In genomic region chr1:127262170-127262837, GRCm38 (mm10) we compare ENCODE assay signal across 11 mouse cellular contexts. TPM values are rescaled to one million over a fixed set of nuclear protein-coding genes. Genes with fewer than 3 reads are reported as not detected.
DNase-seq lines count a peak whose midpoint lies in the region; ATAC-seq and TF ChIP-seq lines count a peak whose summit lies in the region.
"Had no signal": no experiment of that assay in that cellular context is flagged by ENCODE, and none has a peak within 500 bp of the region (broad histone marks: within the 10 kb centered on the region; RNA-seq: fewer than 3 reads in every experiment).

No protein-coding gene starts in this region.

- no peak overlapping the region for H3K4me2 ChIP-seq in heart, postnatal 0 days (ENCODE audit: low read depth, low read length)
- H3K4me2 ChIP-seq in kidney, embryonic 15.5 days = 0 out of 2 replicates have a peak overlapping the region, but pooled peaks have one; percentile 6
- no peak overlapping the region for H3K4me2 ChIP-seq in midbrain, embryonic 16.5 days (ENCODE audit: low read length)
- H3K4me2 ChIP-seq: embryonic facial prominence, embryonic 12.5 days had no signal

- H3K36me3 ChIP-seq in heart, postnatal 0 days (replicated peaks; ENCODE audit: control insufficient read depth, insufficient read depth, low read length) = no peaks in the 10 kb centered on the region
- H3K36me3 ChIP-seq in kidney, embryonic 15.5 days = no peaks in the 10 kb centered on the region
- H3K36me3 ChIP-seq in midbrain, embryonic 16.5 days (ENCODE audit: control insufficient read depth, insufficient read depth, low read length) = no peaks in the 10 kb centered on the region
- H3K36me3 ChIP-seq: embryonic facial prominence, embryonic 12.5 days had no signal

- H3K27me3 ChIP-seq in heart, postnatal 0 days (ENCODE audit: control insufficient read depth, insufficient read depth, low read length) = no peaks in the 10 kb centered on the region
- no peaks in the 10 kb centered on the region for H3K27me3 ChIP-seq in kidney, embryonic 15.5 days
- H3K27me3 ChIP-seq in midbrain, embryonic 16.5 days (ENCODE audit: control insufficient read depth, insufficient read depth, low read depth, low read length) = no peaks in the 10 kb centered on the region
- H3K27me3 ChIP-seq: embryonic facial prominence, embryonic 12.5 days had no signal

- H3K4me3 ChIP-seq in heart, postnatal 0 days (ENCODE audit: low read depth, low read length) = no peak overlapping the region
- H3K4me3 ChIP-seq in kidney, embryonic 15.5 days (replicated peaks) = no peak overlapping the region
- H3K4me3 ChIP-seq in midbrain, embryonic 16.5 days (ENCODE audit: low read depth, low read length) = no peak overlapping the region
- H3K4me3 ChIP-seq: embryonic facial prominence, embryonic 12.5 days had no signal

- ATAC-seq in heart, postnatal 0 days (ENCODE audit: insufficient read depth, low read depth) = no peak
- no peak for ATAC-seq in kidney, embryonic 15.5 days (replicated peaks; ENCODE audit: low FRiP score)
- ATAC-seq in midbrain, embryonic 16.5 days = no peak
- ATAC-seq: intestine, embryonic 16.5 days had no signal

- H3K9me3 ChIP-seq in heart, postnatal 0 days (replicated peaks; ENCODE audit: control insufficient read depth, low read length) = no peaks in the 10 kb centered on the region
- no peaks in the 10 kb centered on the region for H3K9me3 ChIP-seq in kidney, embryonic 15.5 days (replicated peaks)
- no peaks in the 10 kb centered on the region for H3K9me3 ChIP-seq in midbrain, embryonic 16.5 days (replicated peaks; ENCODE audit: control insufficient read depth, low read length, poor library complexity, severe bottlenecking)
- H3K9me3 ChIP-seq: embryonic facial prominence, embryonic 12.5 days had no signal

- TF ChIP-seq CTCF in heart, postnatal 0 days (IDR thresholded peaks at IDR 0.05; ENCODE audit: low read depth) = peak; percentile 14; the same call in 1 of the 2 replicates

- peaks cover 11% of the 10 kb centered on the region; the same call in 1 of the 2 replicates for H3K4me1 ChIP-seq in heart, postnatal 0 days (ENCODE audit: control insufficient read depth, insufficient read depth)
- H3K4me1 ChIP-seq in kidney, embryonic 15.5 days = peaks cover 17% of the 10 kb centered on the region
- peaks cover 7% of the 10 kb centered on the region for H3K4me1 ChIP-seq in midbrain, embryonic 16.5 days (ENCODE audit: control insufficient read depth, insufficient read depth, low read length)
- H3K4me1 ChIP-seq: embryonic facial prominence, embryonic 12.5 days had no signal

- TF ChIP-seq EP300 in heart, postnatal 0 days (IDR thresholded peaks at IDR 0.05; ENCODE audit: low read depth) = no peak

- WGBS in heart, postnatal 0 days = 46% methylated on average over 13 of the region's 13 CpGs
- 84% methylated on average over 13 of the region's 13 CpGs for WGBS in kidney, embryonic 15.5 days
- 69% methylated on average over 13 of the region's 13 CpGs for whole genome bisulfite sequencing in midbrain, embryonic 16.5 days

- no peak for DNase-seq in heart, postnatal 0 days (ENCODE audit: low spot score)
- no peak for DNase-seq in heart, adult 18-20 months
- peak; percentile 22 to 39 for DNase-seq in cerebellum, postnatal 36 days
- DNase-seq in gastrocnemius, postnatal 10 days = no peak
- no peak for DNase-seq in adrenal gland, adult 8-10 months
- DNase-seq: adrenal gland, postnatal 36 days; liver had no signal

- H3K27ac ChIP-seq in heart, postnatal 0 days (ENCODE audit: low read depth) = peak overlapping the region; percentile 2; the same call in 1 of the 2 replicates
- H3K27ac ChIP-seq in kidney, embryonic 15.5 days = peak overlapping the region; percentile 60
- H3K27ac ChIP-seq in midbrain, embryonic 16.5 days (ENCODE audit: low read length) = peak overlapping the region; percentile 24; the same call in 1 of the 2 replicates
- H3K27ac ChIP-seq: embryonic facial prominence, embryonic 12.5 days had no signal

- no peak overlapping the region for H3K9ac ChIP-seq in heart, postnatal 0 days (replicated peaks; ENCODE audit: low read depth, low read length)
- no peak overlapping the region for H3K9ac ChIP-seq in kidney, embryonic 15.5 days
- no peak overlapping the region for H3K9ac ChIP-seq in midbrain, embryonic 16.5 days (ENCODE audit: low read depth, low read length)
- H3K9ac ChIP-seq: embryonic facial prominence, embryonic 12.5 days had no signal

RNA-seq across cellular contexts. Expression of gene Mgat5, which starts 57.5 kb away (rescaled TPM):
- 11.2 and 14.6 TPM in 2 replicates for total RNA-seq in heart, postnatal 0 days (2014; rRNA removed; ENCODE audit: low replicate concordance)
- 2.1 and 2.4 TPM in 2 replicates for polyA plus RNA-seq in heart, postnatal 0 days (2015; fragmentation: Nextera tagmentation; extraction: Ambion mirVana)
- 10 to 100 TPM; 13.2 to 15.2 TPM for total RNA-seq in heart, adult 18-20 months (2021)
- 8.2 and 8.6 TPM in 2 replicates for polyA plus RNA-seq in kidney, embryonic 15.5 days (2015; fragmentation: Nextera tagmentation; extraction: Ambion mirVana)
- 16.0 and 16.3 TPM in 2 replicates for polyA plus RNA-seq in midbrain, embryonic 16.5 days (2015; fragmentation: Nextera tagmentation; extraction: Ambion mirVana)
- total RNA-seq in gastrocnemius, postnatal 10 days (2021) = 1 to 10 TPM; 3.6 to 4.9 TPM
- 10 to 100 TPM; 14.5 to 21.1 (median 18.5) TPM for total RNA-seq in adrenal gland, adult 8-10 months (2022)

Comparison
In these comparisons a context has a peak if more than half of its experiments do, and no peak if none do; other contexts are left out.
1. DNase-seq: peak in cerebellum, postnatal 36 days (2 of 2); none in heart, postnatal 0 days (single experiment), heart, adult 18-20 months (0 of 2), gastrocnemius, postnatal 10 days (single experiment) and adrenal gland, adult 8-10 months (single experiment).
2. H3K27ac ChIP-seq: peak in every context shown above with its lines; median percentile 60 in kidney, embryonic 15.5 days; 24 in midbrain, embryonic 16.5 days; 2 in heart, postnatal 0 days.